Comparison of ENCODE assay signal across 8 mouse cellular contexts in the genomic region with DNA sequence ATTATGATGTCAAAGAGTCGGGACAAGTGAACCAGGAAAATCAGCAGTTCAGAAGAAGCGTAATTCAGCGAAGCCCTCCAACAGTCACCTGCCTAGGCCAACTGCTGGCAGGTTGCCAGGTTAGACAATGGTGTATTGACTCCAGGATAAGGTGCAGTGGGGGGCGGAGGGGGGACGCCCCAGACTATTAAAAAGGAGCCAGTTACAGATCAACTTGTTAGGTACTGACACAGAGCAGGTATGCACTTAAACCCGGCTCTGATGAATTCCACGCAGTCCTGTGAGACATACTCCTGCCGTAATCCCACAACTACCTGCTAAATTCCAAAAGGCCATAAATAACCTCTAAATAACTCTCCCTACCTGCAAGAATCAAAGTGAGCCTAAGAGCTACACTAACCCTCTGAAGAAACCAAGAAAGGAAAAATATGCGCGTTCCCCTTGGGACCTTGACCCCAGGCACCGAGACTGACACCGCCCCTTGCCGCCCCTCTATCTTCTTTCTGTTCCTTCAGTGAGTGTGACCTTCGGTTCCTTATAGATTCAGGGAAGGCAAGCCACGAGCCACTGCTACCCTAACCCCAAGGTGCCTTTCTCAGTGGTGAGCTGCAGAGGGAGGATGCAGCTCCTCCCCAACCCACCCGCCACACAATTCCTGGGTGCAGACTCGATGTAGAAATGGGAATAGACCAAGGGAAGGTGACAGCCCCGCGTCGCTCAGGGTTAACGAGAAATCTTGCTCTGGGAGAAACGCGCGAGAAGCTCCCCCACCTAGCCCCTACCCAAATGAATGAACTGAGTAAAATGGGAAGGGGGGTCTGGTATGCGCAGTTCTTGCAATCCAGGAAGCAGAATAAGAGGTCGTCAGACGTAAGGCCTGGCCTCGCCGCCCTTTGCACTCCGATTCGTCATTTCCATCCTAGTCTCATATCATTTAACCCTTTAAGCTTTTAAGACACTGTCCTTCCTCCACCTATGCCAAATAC. TPM values are rescaled to one million over a fixed set of nuclear protein-coding genes. Genes with fewer than 3 reads are reported as not detected.
DNase-seq lines count a peak whose midpoint lies in the region; ATAC-seq lines count a peak whose summit lies in the region.

No protein-coding gene starts in this region.

- H3K36me3 ChIP-seq in hindbrain, embryonic 13.5 days: no peaks in the 10 kb centered on the region
- no peaks in the 10 kb centered on the region for H3K36me3 ChIP-seq in macrophage (ENCODE audit: inconsistent target)

- no peaks in the 10 kb centered on the region for H3K9me3 ChIP-seq in hindbrain, embryonic 13.5 days

- peak overlapping the region; percentile 97 for H3K9ac ChIP-seq in hindbrain, embryonic 13.5 days

- H3K79me2 ChIP-seq in macrophage (ENCODE audit: inconsistent target): peaks cover 58% of the 10 kb centered on the region

- peak overlapping the region; percentile 94 for H3K4me2 ChIP-seq in hindbrain, embryonic 13.5 days

- ATAC-seq in hindbrain, embryonic 13.5 days (ENCODE audit: low FRiP score): peak; percentile 46
- ATAC-seq in inflammation-experienced regulatory T-cells, adult 6 months: no peak

- peak overlapping the region; percentile 96 for H3K4me3 ChIP-seq in hindbrain, embryonic 13.5 days
- peak overlapping the region; percentile 99 for H3K4me3 ChIP-seq in macrophage (ENCODE audit: inconsistent target)

- peak overlapping the region; percentile 99 for H3K27ac ChIP-seq in hindbrain, embryonic 13.5 days
- H3K27ac ChIP-seq in macrophage: peak overlapping the region; percentile 99

- H3K4me1 ChIP-seq in hindbrain, embryonic 13.5 days (replicated peaks): peaks cover 42% of the 10 kb centered on the region

- DNase-seq in R1 (ENCODE audit: low read depth, low spot score): peak; percentile 73
- DNase-seq in cerebellum, adult 8-10 months: peak; percentile 47
- DNase-seq in frontal cortex, postnatal 10 days (ENCODE audit: low spot score in 2 of 2): peak; percentile 39 to 40
- DNase-seq in left cerebral cortex, adult 8-10 months (ENCODE audit: low spot score in 2 of 2): peak; percentile 15 to 64
- DNase-seq in right cerebral cortex, postnatal 36 days (ENCODE audit: low spot score in 2 of 2): peak; percentile 52 to 53

- 3% methylated on average over 31 of the region's 31 CpGs for WGBS in hindbrain, embryonic 13.5 days
- 3% methylated on average over 21 of the region's 31 CpGs for WGBS in macrophage (ENCODE audit: missing documents)

- H3K27me3 ChIP-seq in hindbrain, embryonic 13.5 days: no peaks in the 10 kb centered on the region

RNA-seq across cellular contexts. Expression of gene Cltc, which starts 0.9 kb away (rescaled TPM):
- 146 and 149 TPM in 2 replicates for polyA plus RNA-seq in hindbrain, embryonic 13.5 days (2015; fragmentation: Nextera tagmentation; extraction: Ambion mirVana)
- 100 to 1,000 TPM; 529 to 551 (median 542) TPM for total RNA-seq in left cerebral cortex, adult 8-10 months (2022)
- 100 to 1,000 TPM; 168 to 617 (median 424) TPM for total RNA-seq in macrophage (2018; cell fraction: chromatin; rRNA removed)
- total RNA-seq in macrophage (2018; cell fraction: cytosol; rRNA removed): 100 to 1,000 TPM; 257 to 670 (median 437) TPM
- 100 to 1,000 TPM; 263 to 585 (median 427) TPM for total RNA-seq in macrophage (2018; cell fraction: nucleus; rRNA removed)
- polyA plus RNA-seq in macrophage (2018): 342 to 483 TPM (median 367 TPM) in 3 replicates
- polyA plus RNA-seq in inflammation-experienced regulatory T-cells, adult 6 months (2017; shearing (Covaris generic)): 100 to 1,000 TPM in 1 of 3 experiments, 10 to 100 TPM in 2; 73.6 to 108 (median 79.1) TPM

RNA-seq across cellular contexts. Expression of gene Dhx40, which starts 51.1 kb away (rescaled TPM):
- 27.3 and 28.3 TPM in 2 replicates for polyA plus RNA-seq in hindbrain, embryonic 13.5 days (2015; fragmentation: Nextera tagmentation; extraction: Ambion mirVana)
- 10 to 100 TPM; 20.0 to 23.2 (median 20.8) TPM for total RNA-seq in left cerebral cortex, adult 8-10 months (2022)
- total RNA-seq in macrophage (2018; cell fraction: chromatin; rRNA removed): 100 to 1,000 TPM in 1 of 26 experiments, 10 to 100 TPM in 24, 1 to 10 TPM in 1; 8.1 to 167 (median 27.5) TPM
- total RNA-seq in macrophage (2018; cell fraction: cytosol; rRNA removed): 10 to 100 TPM in 17 of 26 experiments, 1 to 10 TPM in 9; 8.7 to 14.5 (median 11.3) TPM
- 100 to 1,000 TPM in 1 of 26 experiments, 10 to 100 TPM in 23, 1 to 10 TPM in 2; 9.3 to 112 (median 19.0) TPM for total RNA-seq in macrophage (2018; cell fraction: nucleus; rRNA removed)
- 7.0 to 14.6 TPM (median 11.6 TPM) in 3 replicates for polyA plus RNA-seq in macrophage (2018)
- 10 to 100 TPM; 13.2 to 26.8 (median 14.3) TPM for polyA plus RNA-seq in inflammation-experienced regulatory T-cells, adult 6 months (2017; shearing (Covaris generic))
